Comparison of ENCODE assay signal across 19 mouse cellular contexts in the genomic region with DNA sequence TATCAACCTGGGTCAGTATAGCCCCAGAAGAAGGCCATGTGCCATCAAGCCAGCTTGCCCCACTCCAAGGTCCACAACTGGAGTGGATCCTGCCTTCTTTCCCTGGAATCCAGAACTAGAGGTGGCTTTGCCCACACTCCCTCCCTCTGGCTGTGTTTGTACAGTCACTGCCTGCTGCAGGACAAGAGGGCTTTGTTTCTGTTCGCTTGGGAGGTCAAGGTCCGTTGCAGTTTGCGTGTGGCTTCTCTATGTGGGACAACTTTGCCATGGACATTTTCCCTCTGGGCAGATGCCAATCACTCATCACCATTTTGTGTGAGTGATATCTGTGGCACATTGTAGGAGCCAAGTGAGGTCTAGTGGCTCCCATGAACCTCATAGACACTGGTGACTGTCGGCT.
DNase-seq lines count a peak whose midpoint lies in the region; ATAC-seq and TF ChIP-seq lines count a peak whose summit lies in the region.
"Had no signal": no experiment of that assay in that cellular context is flagged by ENCODE, and none has a peak within 500 bp of the region (broad histone marks: within the 10 kb centered on the region; RNA-seq: fewer than 3 reads in every experiment).

No protein-coding gene starts in this region.

- intact Hi-C loops in heart, postnatal 10 days (cut with DNase I) = no loop called here

- no peaks in the 10 kb centered on the region for H3K9me3 ChIP-seq in intestine, embryonic 15.5 days
- H3K9me3 ChIP-seq: embryonic facial prominence, embryonic 10.5 days; forebrain, embryonic 15.5 days had no signal

- no peak overlapping the region for H3K9ac ChIP-seq in intestine, embryonic 15.5 days
- H3K9ac ChIP-seq: forebrain, embryonic 15.5 days had no signal

- no peak for TF ChIP-seq CTCF in layer of hippocampus, adult 2 months (conservative IDR thresholded peaks at IDR 0.05)

- 59% methylated on average over 4 of the region's 4 CpGs for WGBS in intestine, embryonic 15.5 days

- peak; percentile 94 for DNase-seq in heart, adult 11 months
- no peak for DNase-seq in heart, postnatal 10 days
- no peak for DNase-seq in layer of hippocampus, adult 2 months (ENCODE audit: low spot score in 2 of 2)
- no peak for DNase-seq in layer of hippocampus, adult 8-10 months (ENCODE audit: low spot score in 2 of 2)
- DNase-seq in gastrocnemius, postnatal 4 days (ENCODE audit: low spot score in 2 of 2) = no peak
- DNase-seq in embryo, embryonic 9.5 days (ENCODE audit: extremely low spot score) = no peak
- DNase-seq: adrenal gland, postnatal 10 days; cerebellum, adult 11-12 months; cerebellum, postnatal 36 days; gastrocnemius, adult 2 months; midbrain, embryonic 14.5 days had no signal

- H3K4me1 ChIP-seq in intestine, embryonic 15.5 days (replicated peaks) = peaks cover 23% of the 10 kb centered on the region

- H3K27me3 ChIP-seq in intestine, embryonic 15.5 days (replicated peaks) = no peaks in the 10 kb centered on the region
- no peaks in the 10 kb centered on the region for H3K27me3 ChIP-seq in myocyte (ENCODE audit: control insufficient read depth, insufficient read depth, insufficient read length)
- H3K27me3 ChIP-seq: CH12.LX; forebrain, embryonic 15.5 days had no signal

- ATAC-seq in intestine, embryonic 15.5 days = peak; percentile 66
- ATAC-seq: forebrain, embryonic 15.5 days had no signal

- no peak for TF ChIP-seq POLR2A in myocyte (IDR thresholded peaks at IDR 0.05; ENCODE audit: insufficient read length, low read depth)

- H3ac ChIP-seq in myocyte (ENCODE audit: control insufficient read depth, insufficient read length) = no peak overlapping the region

- H3K4me3 ChIP-seq in layer of hippocampus, adult 2 months = no peak overlapping the region
- no peak overlapping the region for H3K4me3 ChIP-seq in intestine, embryonic 15.5 days (replicated peaks)
- H3K4me3 ChIP-seq in myocyte = no peak overlapping the region
- H3K4me3 ChIP-seq: embryonic facial prominence, embryonic 10.5 days; erythroblast, embryonic 14.5 days; forebrain, embryonic 15.5 days; gastrocnemius, adult 2 months; left cerebral cortex, adult 2 months had no signal

- no peaks in the 10 kb centered on the region for H3K36me3 ChIP-seq in intestine, embryonic 15.5 days
- no peaks in the 10 kb centered on the region for H3K36me3 ChIP-seq in myocyte (ENCODE audit: control insufficient read depth, insufficient read depth)
- H3K36me3 ChIP-seq: embryonic facial prominence, embryonic 10.5 days; forebrain, embryonic 15.5 days had no signal

- no peaks in the 10 kb centered on the region for H3K79me2 ChIP-seq in myocyte (ENCODE audit: control insufficient read depth, insufficient read depth)

- no peak overlapping the region for H3K4me2 ChIP-seq in intestine, embryonic 15.5 days (replicated peaks)
- H3K4me2 ChIP-seq in myocyte (ENCODE audit: low read depth) = no peak overlapping the region
- H3K4me2 ChIP-seq: forebrain, embryonic 15.5 days; heart, embryonic 11.5 days had no signal

- H3K27ac ChIP-seq in layer of hippocampus, adult 2 months = peak overlapping the region; percentile 57; the same call in 1 of the 2 replicates
- H3K27ac ChIP-seq in intestine, embryonic 15.5 days = 0 out of 2 replicates have a peak overlapping the region, but pooled peaks have one; percentile 15
- H3K27ac ChIP-seq: embryonic facial prominence, embryonic 10.5 days; gastrocnemius, adult 2 months; left cerebral cortex, adult 2 months had no signal

TF ChIP-seq in myocyte, 11 proteins besides CTCF, POLR2A, EP300 and RAD21:
- TF ChIP-seq USF1 (IDR thresholded peaks at IDR 0.05; ENCODE audit: low read depth) (no peak), POLR2AphosphoS2 (IDR thresholded peaks at IDR 0.05; ENCODE audit: insufficient read length, low read depth) (peak; percentile 31)
TF ChIP-seq in myocyte: peak in this region for 1.
